Mouse (Mus musculus) cortical plate, adult 2 months (tissue): Measurements from ENCODE around the gene Cldnd2. TPM values are rescaled to one million over a fixed set of nuclear protein-coding genes. Genes with fewer than 3 reads are reported as not detected.
"Not testable (repeated sequence)": the region's sequence is repeated elsewhere in the genome, so short reads cannot be mapped to it uniquely, and the experiment has no call there.

ENCODE experiments used
- H3K27ac ChIP-seq: fragments of 200-500 bp; 2 replicates; pipeline ENCODE4 v1.5.1; 2012; ENCODE audit warnings: low read length, control low read depth, inconsistent platforms; ENCODE audit not compliant: insufficient read depth
- H3K4me1 ChIP-seq: fragments of 200-500 bp; 2 replicates; pipeline ENCODE4 v1.6.1; 2011; ENCODE audit warnings: low read length; ENCODE audit not compliant: control insufficient read depth, insufficient read depth
- H3K4me3 ChIP-seq: fragments of 200-500 bp; 2 replicates; pipeline ENCODE4 v1.5.1; 2011; ENCODE audit warnings: mild to moderate bottlenecking, low read length, control low read depth; ENCODE audit not compliant: insufficient read depth
- CTCF ChIP-seq: fragments of 200-500 bp; IDR thresholded peaks from 2 replicates; pipeline ENCODE4 v1.5.1; 2011; ENCODE audit warnings: mild to moderate bottlenecking, control low read depth, low read length; ENCODE audit not compliant: insufficient read depth; ENCODE audit errors: extremely low read depth
- POLR2A ChIP-seq: fragments of 200-500 bp; IDR thresholded peaks from 2 replicates; pipeline ENCODE4 v1.6.1; 2011; ENCODE audit warnings: mild to moderate bottlenecking, low read length, control low read depth; ENCODE audit not compliant: insufficient read depth; ENCODE audit errors: extremely low read depth
- polyA plus RNA-seq: library from polyadenylated mRNA; depleted of rRNA; stranded (reverse); fragments of >200 nt; gene quantifications from 2 replicates; pipeline ENCODE4 v1.2.3, GENCODE M21; 2012; rRNA removed

Gene Cldnd2
- polyA plus RNA-seq: not detected in 2 replicates

DNA sequence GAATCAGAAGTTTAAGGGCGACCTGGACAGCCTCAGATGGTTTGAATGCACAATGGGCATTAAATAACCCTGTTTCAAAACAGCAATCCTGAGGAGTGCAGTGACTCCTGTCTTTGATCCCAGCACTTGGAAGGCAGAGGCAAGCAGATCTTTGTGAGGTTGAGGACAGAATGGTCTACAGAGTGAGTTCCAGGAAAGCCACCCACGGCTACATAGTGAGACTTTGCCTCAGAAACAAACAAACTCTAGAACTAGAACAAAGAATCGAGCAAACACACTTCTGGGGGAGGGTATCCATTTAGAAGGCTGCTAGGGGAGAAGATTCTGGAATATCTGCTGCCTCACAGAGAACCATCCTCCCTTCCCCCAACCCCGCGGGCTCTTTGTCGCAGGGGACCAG, at the start of gene Cldnd2:
Gene Cldnd2 (plus strand): TSS at position 301 of the 400 bp plus-strand sequence.
- H3K4me1 ChIP-seq: no peaks in the 10 kb centered on the region; the same call in 1 of the 2 replicates

DNA sequence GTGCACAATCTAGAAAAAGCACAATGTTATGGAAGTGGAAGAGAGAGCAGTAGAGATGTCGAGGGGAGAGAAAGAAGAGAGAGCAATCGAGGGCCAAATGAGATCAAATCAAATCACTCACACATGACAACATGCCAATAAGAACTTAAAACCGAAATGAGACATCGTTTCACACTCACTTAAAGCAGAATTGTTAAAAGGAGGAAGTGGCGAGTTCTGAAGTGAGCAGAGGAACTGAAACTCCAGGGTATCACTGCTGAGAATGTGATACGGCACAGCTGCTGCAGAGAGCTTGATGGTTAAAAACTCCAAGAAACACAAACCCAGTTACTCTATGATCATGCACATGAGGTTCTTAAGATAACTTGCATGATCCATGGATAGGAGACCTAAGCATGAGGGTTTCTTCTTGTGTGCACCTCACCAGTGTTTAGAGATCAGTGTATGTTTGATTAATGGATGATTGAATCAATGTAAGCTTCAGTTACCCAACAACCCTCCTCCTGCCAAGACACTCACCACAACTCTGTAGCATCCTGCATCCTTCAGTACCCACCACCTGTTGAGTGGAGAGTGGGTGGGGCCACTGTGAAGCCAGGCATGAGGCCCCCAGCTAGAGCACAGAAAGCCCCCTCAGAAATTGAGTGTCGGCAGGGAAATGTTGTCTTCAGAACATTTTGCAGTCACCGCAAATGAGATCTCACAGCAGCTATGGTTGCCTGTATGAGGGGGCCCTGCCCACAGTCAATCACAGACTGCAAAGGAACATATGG, 48.0 kb upstream of the Cldnd2 start:
- Histone ChIP-seq H3K27ac (no peak overlapping the region; the same call in 1 of the 2 replicates), H3K4me1 (no peaks in the 10 kb centered on the region), H3K4me3 (no peak overlapping the region)
- no peak for TF ChIP-seq POLR2A
- no peak for TF ChIP-seq CTCF

More for the DNA sequence above, at the start of gene Cldnd2:
- H3K27ac ChIP-seq: no peak within 1 kb of the TSS
- no peak within 1 kb of the TSS for H3K4me3 ChIP-seq
- no peak for TF ChIP-seq POLR2A
- TF ChIP-seq CTCF: no peak

DNA sequence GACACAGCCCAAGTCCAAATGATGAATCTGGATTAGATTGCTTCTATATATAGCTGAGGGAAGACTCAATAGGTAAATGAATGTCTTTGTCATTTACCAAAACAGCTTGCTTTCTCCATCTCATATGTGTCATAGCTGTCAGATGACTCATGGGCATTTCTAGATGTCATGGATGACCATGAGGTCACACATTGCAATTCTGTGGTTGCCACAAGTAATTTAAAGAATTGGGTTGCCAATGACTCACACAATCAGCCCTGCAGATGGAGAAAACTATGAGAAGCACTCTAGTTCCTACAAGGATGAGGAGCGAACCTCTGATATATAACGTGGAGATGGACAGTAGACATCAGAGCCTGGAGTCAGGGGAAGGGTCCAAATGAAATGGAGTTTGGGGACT, 41.1 kb upstream of the Cldnd2 start:
- no peak for TF ChIP-seq POLR2A
- TF ChIP-seq CTCF: no peak
- Histone ChIP-seq H3K4me1 (no peaks in the 10 kb centered on the region), H3K4me3 (no peak overlapping the region), H3K27ac (no peak overlapping the region)

DNA sequence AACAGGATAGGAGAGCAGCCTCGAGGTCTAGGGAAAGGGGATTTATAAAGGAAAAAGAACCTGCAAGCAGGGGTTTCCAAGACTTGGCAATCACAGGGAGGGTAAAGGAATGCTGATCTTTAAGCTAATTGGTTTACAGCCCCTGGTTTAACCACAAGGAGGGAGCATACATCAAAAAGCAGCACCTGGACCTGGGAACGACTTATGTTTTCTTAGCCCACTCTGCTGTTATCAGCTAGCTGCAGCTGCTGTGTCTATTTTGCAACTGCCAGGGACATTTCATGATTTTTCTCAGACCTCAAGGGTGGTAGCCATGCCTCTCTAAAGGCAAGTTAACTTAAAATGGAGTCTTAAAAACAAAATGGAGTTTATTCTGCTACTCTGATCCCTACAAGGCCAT, 37.9 kb upstream of the Cldnd2 start:
- Histone ChIP-seq H3K4me1 (no peaks in the 10 kb centered on the region), H3K4me3 (no peak overlapping the region), H3K27ac (no peak overlapping the region)
- TF ChIP-seq POLR2A: no peak
- TF ChIP-seq CTCF: no peak

DNA sequence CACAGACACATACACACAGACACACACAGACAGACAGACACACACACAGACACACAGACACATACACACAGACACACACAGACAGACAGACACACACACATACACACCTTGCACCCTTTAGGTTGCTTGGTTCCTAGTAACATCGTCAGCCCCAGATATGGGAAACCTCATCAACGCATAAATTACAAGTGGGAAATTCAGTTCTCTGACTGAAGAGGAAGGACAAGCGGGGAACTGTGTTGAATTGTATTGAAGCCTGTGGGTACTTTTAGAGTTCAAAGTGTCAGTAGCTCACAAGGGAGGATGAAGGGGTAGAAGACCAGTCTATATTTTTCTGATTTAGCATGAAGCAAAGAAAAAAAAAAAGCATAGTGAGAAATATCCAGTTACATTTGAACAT, 33.0 kb upstream of the Cldnd2 start:
- H3K27ac ChIP-seq: no peak overlapping the region
- TF ChIP-seq POLR2A (no peak), CTCF (no peak)
- no peaks in the 10 kb centered on the region for H3K4me1 ChIP-seq
- H3K4me3 ChIP-seq: no peak overlapping the region

DNA sequence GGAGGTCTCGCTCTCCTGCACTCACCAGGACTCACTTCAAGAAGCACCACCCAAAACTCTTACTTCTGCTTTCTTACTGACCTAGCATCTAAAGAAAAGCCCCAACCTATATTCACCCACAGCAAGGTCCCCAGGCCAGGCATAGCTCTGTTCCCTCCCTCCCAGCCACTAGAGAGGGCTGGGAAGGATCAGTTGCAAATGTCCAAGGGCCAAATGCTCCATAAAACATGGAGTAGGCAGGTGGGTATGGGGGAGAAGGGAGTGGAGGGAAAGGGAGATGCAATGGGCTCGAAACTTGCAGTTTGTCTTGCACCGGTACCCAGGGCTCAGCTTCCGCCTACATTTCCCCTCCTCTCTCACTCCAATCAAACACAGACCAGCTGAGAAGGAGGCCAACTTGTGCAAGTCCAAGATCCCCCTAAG, 32.4 kb upstream of the Cldnd2 start, which contains the start of gene Siglecg:
Gene Siglecg (plus strand): TSS at position 74 of the 423 bp plus-strand sequence.
- Histone ChIP-seq H3K4me1 (no peaks in the 10 kb centered on the region), H3K27ac (no peak within 1 kb of the TSS), H3K4me3 (no peak within 1 kb of the TSS)
- TF ChIP-seq CTCF: no peak
- no peak for TF ChIP-seq POLR2A

DNA sequence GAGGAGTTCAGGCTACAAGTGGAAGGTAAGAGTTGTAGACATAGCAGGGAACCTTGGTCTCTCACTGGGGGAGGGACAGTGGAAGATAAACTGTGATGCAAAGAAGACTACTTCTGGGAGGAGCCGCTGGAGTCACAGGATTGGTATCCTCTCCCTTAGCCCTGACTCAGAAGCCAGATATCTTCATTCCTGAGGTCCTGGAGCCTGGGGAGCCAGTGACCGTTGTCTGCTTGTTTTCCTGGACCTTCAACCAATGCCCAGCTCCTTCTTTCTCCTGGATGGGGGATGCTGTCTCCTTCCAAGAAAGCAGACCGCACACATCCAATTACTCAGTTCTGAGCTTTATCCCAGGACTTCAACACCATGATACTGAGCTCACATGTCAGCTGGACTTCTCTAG, 31.5 kb upstream of the Cldnd2 start:
- Histone ChIP-seq H3K4me1 (no peaks in the 10 kb centered on the region), H3K27ac (no peak overlapping the region), H3K4me3 (no peak overlapping the region)
- no peak for TF ChIP-seq POLR2A
- no peak for TF ChIP-seq CTCF

DNA sequence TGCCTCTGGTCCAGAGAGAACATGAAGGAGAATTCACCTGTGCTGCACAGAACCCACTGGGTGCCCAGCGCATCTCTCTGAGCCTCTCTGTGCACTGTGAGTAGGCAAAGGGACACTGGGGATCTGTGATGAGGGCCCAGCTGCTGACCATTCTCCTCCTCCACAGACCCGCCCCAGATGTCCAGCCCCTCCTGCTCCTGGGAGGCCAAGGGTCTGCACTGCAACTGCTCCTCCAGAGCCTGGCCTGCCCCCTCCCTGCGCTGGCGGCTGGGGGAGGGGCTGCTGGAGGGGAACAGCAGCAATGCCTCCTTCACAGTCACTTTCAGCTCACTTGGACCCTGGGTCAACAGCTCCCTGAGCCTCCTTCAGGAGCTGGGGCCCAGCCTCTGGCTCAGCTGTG, 28.9 kb upstream of the Cldnd2 start:
- H3K4me3 ChIP-seq, H3K4me1 ChIP-seq, H3K27ac ChIP-seq: not testable (repeated sequence)

DNA sequence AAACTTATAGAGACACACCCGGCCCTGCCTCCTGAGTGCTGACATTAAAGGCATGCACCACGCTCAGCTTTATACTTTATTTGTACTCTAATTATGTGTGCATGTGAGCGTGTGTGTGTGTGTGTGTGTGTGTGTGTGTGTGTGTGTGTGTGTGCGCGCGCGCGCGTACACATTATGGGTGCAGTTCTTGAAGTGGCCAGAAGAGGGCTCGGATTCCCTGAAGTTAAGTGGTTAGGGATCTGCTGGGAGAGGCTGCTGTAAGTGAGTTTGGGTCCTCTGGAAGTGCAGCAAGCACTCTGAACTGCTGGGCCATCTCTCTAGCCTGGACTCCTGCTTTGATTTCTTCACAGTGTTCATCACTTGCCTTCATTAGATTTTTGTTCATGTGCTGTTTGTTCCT, 23.3 kb upstream of the Cldnd2 start:
- H3K27ac ChIP-seq: no peak overlapping the region
- TF ChIP-seq POLR2A: no peak
- no peak for TF ChIP-seq CTCF
- no peaks in the 10 kb centered on the region for H3K4me1 ChIP-seq
- H3K4me3 ChIP-seq: no peak overlapping the region

DNA sequence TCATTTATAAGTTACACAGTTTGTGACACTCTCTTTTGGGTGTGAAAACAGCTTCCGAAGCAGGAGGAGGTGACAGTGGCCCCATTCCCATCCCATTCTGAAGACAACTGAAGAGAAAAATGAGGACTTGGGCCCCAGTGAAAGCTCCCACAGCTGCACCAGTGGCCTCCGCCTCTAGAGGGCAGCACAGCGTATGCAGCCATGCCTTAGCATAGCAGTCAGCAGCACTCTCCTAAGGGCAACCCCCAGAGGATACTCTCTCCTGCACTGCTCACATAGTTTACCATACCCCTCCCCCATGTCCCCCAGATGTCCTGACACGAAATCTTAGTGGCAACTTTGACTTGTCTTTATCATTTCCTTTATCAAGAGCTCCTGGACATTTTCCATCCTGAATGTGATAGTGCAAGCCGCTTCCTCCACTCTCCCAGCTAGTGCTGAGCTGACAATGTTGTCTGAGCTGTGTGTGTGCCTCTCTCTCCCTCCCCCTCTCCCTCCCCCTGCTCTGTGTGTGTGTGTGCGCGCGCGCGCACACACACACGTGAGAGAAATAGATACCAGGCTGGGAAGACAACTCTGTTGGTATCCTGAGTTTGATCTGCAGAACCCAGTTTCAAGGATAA, 17.5 kb upstream of the Cldnd2 start:
- TF ChIP-seq CTCF: peak; percentile 86
- no peak for TF ChIP-seq POLR2A
- Histone ChIP-seq H3K4me1 (no peaks in the 10 kb centered on the region), H3K4me3 (no peak overlapping the region), H3K27ac (no peak overlapping the region)
